Comparison of ENCODE assay signal across 24 mouse cellular contexts in the genomic region with DNA sequence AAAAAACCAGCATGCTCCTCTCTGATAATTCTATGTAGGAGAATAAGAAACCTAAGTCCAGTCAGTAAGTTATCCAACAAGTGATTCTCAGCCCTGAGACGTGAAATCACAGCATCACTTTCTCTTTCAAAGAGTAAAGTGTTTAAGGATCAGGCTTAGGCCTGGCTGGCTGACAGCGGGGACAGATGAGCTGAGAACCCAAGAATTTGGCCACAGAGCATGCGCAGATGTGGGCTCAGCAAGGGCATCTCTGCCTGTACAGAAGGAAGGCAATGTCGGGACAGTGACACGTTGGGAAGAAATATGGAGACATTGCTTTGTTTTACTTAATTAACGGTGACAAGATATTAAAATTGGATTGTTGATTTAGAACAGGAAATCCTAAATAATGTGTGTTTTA.
A peak's percentile ranks its signal among the peaks of the same experiment; 100 is the strongest.
DNase-seq lines count a peak whose midpoint lies in the region; ATAC-seq lines count a peak whose summit lies in the region.
"Had no signal": no experiment of that assay in that cellular context is flagged by ENCODE, and none has a peak within 500 bp of the region (broad histone marks: within the 10 kb centered on the region; RNA-seq: fewer than 3 reads in every experiment).

No protein-coding gene starts in this region.

- H3K9me3 ChIP-seq in midbrain, embryonic 11.5 days (ENCODE audit: control insufficient read depth, low read length), result no peaks in the 10 kb centered on the region
- H3K9me3 ChIP-seq in midbrain, embryonic 13.5 days, result no peaks in the 10 kb centered on the region
- H3K9me3 ChIP-seq: embryonic facial prominence, embryonic 10.5 days; embryonic facial prominence, embryonic 12.5 days; forebrain, embryonic 13.5 days; forebrain, embryonic 15.5 days; G1E had no signal

- no peaks in the 10 kb centered on the region for H3K4me1 ChIP-seq in midbrain, embryonic 11.5 days (ENCODE audit: control insufficient read depth, insufficient read depth, low read length)
- H3K4me1 ChIP-seq in midbrain, embryonic 13.5 days (replicated peaks), result peaks cover 18% of the 10 kb centered on the region

- ATAC-seq in midbrain, embryonic 11.5 days (ENCODE audit: low FRiP score), result no peak
- ATAC-seq in midbrain, embryonic 13.5 days, result no peak
- ATAC-seq: activated CD4-positive, CD25-positive, alpha-beta regulatory T cell, adult 4 months; CD4-positive, CD25-positive, alpha-beta regulatory T cell, adult 4 months; forebrain, embryonic 13.5 days; forebrain, embryonic 15.5 days; forebrain, postnatal 0 days; Patski had no signal

- H3K9ac ChIP-seq in midbrain, embryonic 11.5 days (ENCODE audit: low read length), result no peak overlapping the region
- no peak overlapping the region for H3K9ac ChIP-seq in midbrain, embryonic 13.5 days (replicated peaks)
- H3K9ac ChIP-seq: embryonic facial prominence, embryonic 12.5 days; forebrain, embryonic 13.5 days; forebrain, embryonic 15.5 days; forebrain, postnatal 0 days had no signal

- intact Hi-C loops in left cerebral cortex, postnatal 4 days (cut with DNase I), result no loop called here

- H3K27ac ChIP-seq in midbrain, embryonic 11.5 days (ENCODE audit: low read depth, low read length), result no peak overlapping the region
- H3K27ac ChIP-seq in midbrain, embryonic 13.5 days, result no peak overlapping the region
- H3K27ac ChIP-seq: embryonic facial prominence, embryonic 10.5 days; embryonic facial prominence, embryonic 12.5 days; forebrain, embryonic 13.5 days; forebrain, embryonic 15.5 days had no signal

- H3K4me3 ChIP-seq in midbrain, embryonic 11.5 days (ENCODE audit: low read depth, low read length), result no peak overlapping the region
- no peak overlapping the region for H3K4me3 ChIP-seq in midbrain, embryonic 13.5 days (replicated peaks)
- H3K4me3 ChIP-seq: embryonic facial prominence, embryonic 10.5 days; embryonic facial prominence, embryonic 12.5 days; forebrain, embryonic 13.5 days; forebrain, embryonic 15.5 days had no signal

- peak; percentile 80 to 88 for DNase-seq in cerebellum, postnatal 10 days
- DNase-seq in cerebellum, adult 11-12 months, result no peak
- peak; percentile 33 for DNase-seq in gastrocnemius, postnatal 10 days
- no peak for DNase-seq in gastrocnemius, adult 18-20 months (ENCODE audit: low spot score)
- DNase-seq in left cerebral cortex, postnatal 4 days, result peak; percentile 67
- no peak for DNase-seq in left cerebral cortex, adult 9 months (ENCODE audit: low spot score in 2 of 2)
- DNase-seq in midbrain, embryonic 11.5 days (ENCODE audit: low spot score, missing footprints), result peak; percentile 73
- DNase-seq: adrenal gland, adult 8-10 months; adrenal gland, postnatal 14 days; adrenal gland, postnatal 36 days; B cell, adult 2 months; cerebellum, adult 18-20 months; cerebellum, adult 9-10 months; forebrain, postnatal 0 days had no signal

- 81% methylated on average over 6 of the region's 6 CpGs for WGBS in midbrain, embryonic 11.5 days
- WGBS in midbrain, embryonic 13.5 days, result 80% methylated on average over 6 of the region's 6 CpGs

- H3K4me2 ChIP-seq in midbrain, embryonic 11.5 days, result no peak overlapping the region
- no peak overlapping the region for H3K4me2 ChIP-seq in midbrain, embryonic 13.5 days (replicated peaks)
- H3K4me2 ChIP-seq: embryonic facial prominence, embryonic 12.5 days; forebrain, embryonic 13.5 days; forebrain, embryonic 15.5 days had no signal

- no peaks in the 10 kb centered on the region for H3K36me3 ChIP-seq in midbrain, embryonic 11.5 days (ENCODE audit: control insufficient read depth, insufficient read depth, low read length)
- no peaks in the 10 kb centered on the region for H3K36me3 ChIP-seq in midbrain, embryonic 13.5 days
- H3K36me3 ChIP-seq: embryonic facial prominence, embryonic 10.5 days; embryonic facial prominence, embryonic 12.5 days; forebrain, embryonic 15.5 days; G1E had no signal

- no peaks in the 10 kb centered on the region; the same call in 1 of the 2 replicates for H3K27me3 ChIP-seq in midbrain, embryonic 11.5 days (ENCODE audit: control insufficient read depth, insufficient read depth, low read length)
- H3K27me3 ChIP-seq in midbrain, embryonic 13.5 days, result no peaks in the 10 kb centered on the region
- H3K27me3 ChIP-seq: CH12.LX; embryonic facial prominence, embryonic 12.5 days; forebrain, embryonic 13.5 days; forebrain, embryonic 15.5 days; Patski had no signal

Comparison
In these comparisons a context has a peak if more than half of its experiments do, and no peak if none do; other contexts are left out.
1. DNase-seq: peak in cerebellum, postnatal 10 days (2 of 2), gastrocnemius, postnatal 10 days (single experiment), left cerebral cortex, postnatal 4 days (single experiment) and midbrain, embryonic 11.5 days (single experiment); none in cerebellum, adult 11-12 months (single experiment), gastrocnemius, adult 18-20 months (single experiment) and left cerebral cortex, adult 9 months (0 of 2).